Mouse (Mus musculus): ENCODE measurements at regions not wholly inside any gene's neighbourhood (a gene's known extent, or its start where the extent isn't known, plus 50 kb on each side); places are given as distances from the start of the nearest gene placed in this dataset.

- no peak for TF ChIP-seq EP300 (IDR thresholded peaks at IDR 0.05; ENCODE audit: low read depth)
- TF ChIP-seq CTCF (IDR thresholded peaks at IDR 0.05; ENCODE audit: low read depth): no peak
Measured at GRCm38 (mm10) chr8:82665131-82665530, 108.8 kb downstream of the Zfp330 start.
